In the genomic region with DNA sequence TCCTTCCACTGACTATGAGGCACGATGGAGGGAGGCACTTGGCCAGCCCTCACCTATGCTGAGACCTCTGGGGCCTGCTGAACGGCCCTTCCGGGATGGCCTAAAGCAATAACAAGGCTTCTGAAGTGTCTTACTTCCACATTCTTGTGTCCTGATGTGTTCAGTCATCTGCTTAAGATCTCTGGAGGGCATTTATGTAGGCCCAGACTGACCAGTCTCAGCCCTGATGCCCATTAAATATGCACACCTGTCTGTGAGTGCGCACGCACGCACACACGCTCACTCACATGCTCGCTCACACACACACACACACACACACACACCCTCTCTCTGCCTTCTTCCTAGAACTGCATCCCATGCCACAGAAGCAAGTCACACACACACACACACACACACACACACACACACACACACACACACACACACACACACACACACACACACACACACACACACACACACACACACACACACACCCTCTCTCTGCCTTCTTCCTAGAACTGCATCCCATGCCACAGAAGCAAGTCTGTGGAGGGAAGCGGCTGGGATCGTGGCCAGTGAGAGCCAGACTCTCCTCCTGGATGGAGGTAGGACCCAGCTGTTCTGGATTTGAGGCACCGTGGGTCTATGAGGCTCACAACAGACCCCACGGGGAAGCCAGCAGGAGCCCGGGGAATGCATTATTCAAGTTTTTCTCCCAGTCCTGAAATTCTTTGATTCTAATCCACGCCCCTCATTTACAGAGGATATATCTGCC, we compare ENCODE assay signal across 10 mouse cellular contexts. TPM values are rescaled to one million over a fixed set of nuclear protein-coding genes. Genes with fewer than 3 reads are reported as not detected.
DNase-seq lines count a peak whose midpoint lies in the region; ATAC-seq lines count a peak whose summit lies in the region.
"Had no signal": no experiment of that assay in that cellular context is flagged by ENCODE, and none has a peak within 500 bp of the region (broad histone marks: within the 10 kb centered on the region; RNA-seq: fewer than 3 reads in every experiment).

No protein-coding gene starts in this region.

- WGBS in liver, embryonic 13.5 days (ENCODE audit: insufficient replicate concordance), result 79% methylated on average over 14 of the region's 14 CpGs
- 55% methylated on average over 14 of the region's 14 CpGs for WGBS in intestine, embryonic 14.5 days
- WGBS in neural tube, embryonic 15.5 days, result 61% methylated on average over 14 of the region's 14 CpGs

- no peak overlapping the region for H3K4me3 ChIP-seq in liver, embryonic 13.5 days (replicated peaks)
- no peak overlapping the region for H3K4me3 ChIP-seq in intestine, embryonic 14.5 days (ENCODE audit: low read depth, low read length)
- no peak overlapping the region for H3K4me3 ChIP-seq in neural tube, embryonic 15.5 days (replicated peaks)

- no peak overlapping the region for H3K9ac ChIP-seq in liver, embryonic 13.5 days
- no peak overlapping the region for H3K9ac ChIP-seq in intestine, embryonic 14.5 days (ENCODE audit: low read length)
- H3K9ac ChIP-seq in neural tube, embryonic 15.5 days (replicated peaks), result no peak overlapping the region; the same call in 1 of the 2 replicates
- H3K9ac ChIP-seq: liver, embryonic 14.5 days had no signal

- peak overlapping the region; percentile 56 for H3K27ac ChIP-seq in liver, embryonic 13.5 days
- H3K27ac ChIP-seq in intestine, embryonic 14.5 days (ENCODE audit: low read depth), result peak overlapping the region; percentile 89
- H3K27ac ChIP-seq in neural tube, embryonic 15.5 days (replicated peaks), result peak overlapping the region; percentile 96
- H3K27ac ChIP-seq: liver, embryonic 14.5 days had no signal

- H3K4me2 ChIP-seq in liver, embryonic 13.5 days, result no peak overlapping the region
- H3K4me2 ChIP-seq in intestine, embryonic 14.5 days (ENCODE audit: low read length), result no peak overlapping the region
- H3K4me2 ChIP-seq in neural tube, embryonic 15.5 days, result no peak overlapping the region

- no peaks in the 10 kb centered on the region for H3K27me3 ChIP-seq in liver, embryonic 13.5 days
- H3K27me3 ChIP-seq in intestine, embryonic 14.5 days (replicated peaks; ENCODE audit: control insufficient read depth, insufficient read depth, low read length), result no peaks in the 10 kb centered on the region
- no peaks in the 10 kb centered on the region for H3K27me3 ChIP-seq in neural tube, embryonic 15.5 days (replicated peaks)

- H3K4me1 ChIP-seq in liver, embryonic 13.5 days (replicated peaks), result peaks cover 85% of the 10 kb centered on the region
- peaks cover 66% of the 10 kb centered on the region for H3K4me1 ChIP-seq in intestine, embryonic 14.5 days (replicated peaks; ENCODE audit: control insufficient read depth, insufficient read depth, low read length)
- peaks cover 68% of the 10 kb centered on the region for H3K4me1 ChIP-seq in neural tube, embryonic 15.5 days

- H3K9me3 ChIP-seq in liver, embryonic 13.5 days (replicated peaks), result no peaks in the 10 kb centered on the region
- no peaks in the 10 kb centered on the region for H3K9me3 ChIP-seq in intestine, embryonic 14.5 days (ENCODE audit: control insufficient read depth, low read length)
- H3K9me3 ChIP-seq in neural tube, embryonic 15.5 days (replicated peaks), result no peaks in the 10 kb centered on the region

- no peaks in the 10 kb centered on the region for H3K36me3 ChIP-seq in liver, embryonic 13.5 days
- no peaks in the 10 kb centered on the region for H3K36me3 ChIP-seq in intestine, embryonic 14.5 days (ENCODE audit: control insufficient read depth, insufficient read depth, low read length)
- no peaks in the 10 kb centered on the region for H3K36me3 ChIP-seq in neural tube, embryonic 15.5 days

- DNase-seq in embryo, embryonic 10 days (ENCODE audit: low spot score), result peak; percentile 36
- no peak for DNase-seq in embryo, embryonic 11 days
- DNase-seq in liver, embryonic 13.5 days, result no peak
- no peak for DNase-seq in liver
- DNase-seq in intestine, embryonic 14.5 days (ENCODE audit: low spot score), result no peak
- DNase-seq in left cerebral cortex, adult 9 months (ENCODE audit: low spot score in 2 of 2), result no peak
- no peak for DNase-seq in right cerebral cortex, postnatal 25 days
- DNase-seq: adrenal gland, postnatal 25 days had no signal

- no peak for ATAC-seq in liver, embryonic 13.5 days (ENCODE audit: low read depth)
- ATAC-seq in intestine, embryonic 14.5 days (replicated peaks; ENCODE audit: low FRiP score, low TSS enrichment, low read depth), result no peak
- no peak for ATAC-seq in neural tube, embryonic 15.5 days (ENCODE audit: low FRiP score)

RNA-seq across cellular contexts. Expression of gene Scyl1, which starts 37.9 kb away (rescaled TPM):
- 25.2 and 27.5 TPM in 2 replicates for polyA plus RNA-seq in liver, embryonic 13.5 days (2015; fragmentation: Nextera tagmentation; extraction: Ambion mirVana)
- 68.8 and 69.2 TPM in 2 replicates for polyA plus RNA-seq in intestine, embryonic 14.5 days (2014; fragmentation: Nextera tagmentation; extraction: Ambion mirVana)
- polyA plus RNA-seq in neural tube, embryonic 15.5 days (2015; fragmentation: Nextera tagmentation; extraction: Ambion mirVana), result 81.6 and 83.1 TPM in 2 replicates
